Mouse (Mus musculus) Patski (cell line): ENCODE data around the gene Astn2. TPM values are rescaled to one million over a fixed set of nuclear protein-coding genes. Genes with fewer than 3 reads are reported as not detected.

Experiments
- ATAC-seq: fragments of 100-300 bp; one replicate; pipeline ENCODE4 v1.8.0; 2021
- CTCF ChIA-PET: fragments of 350-600 bp; sonication (Branson Sonifier 250); formaldehyde crosslinking; loops from one replicate; lab custom pipeline; 2022; ENCODE audit warnings: inconsistent platforms; lab: Charles Lee
- POLR2A ChIA-PET: fragments of 350-600 bp; sonication (Branson Sonifier 250); formaldehyde crosslinking; loops from one replicate; lab custom pipeline; 2022; ENCODE audit warnings: antibody characterized with exemption, inconsistent platforms; lab: Charles Lee
- DNase-seq: peaks from one replicate; pipeline ENCODE4 v3.0.0-alpha.2; 2011; ENCODE audit warnings: low read depth, low spot score
- H3K27me3 ChIP-seq: fragments of 371-371 bp; one replicate; pipeline ENCODE4 v1.5.1; 2021
- CTCF ChIP-seq: fragments of 100-300 bp; IDR thresholded peaks from one replicate; pipeline ENCODE4 v1.5.1; 2021
- in situ Hi-C: fragments of 300-500 bp; cut with MboI; formaldehyde crosslinking; loops from 3 replicates; pipeline ENCODE4 v1.11.1; 2018; ENCODE audit warnings: low pct_unique_long_range_greater_than_20kb, mixed read lengths
- polyA plus RNA-seq: library from polyadenylated mRNA; unstranded; gene quantifications from one replicate; pipeline ENCODE4 v1.2.3, GENCODE M21; 2021

Astn2 gene
- polyA plus RNA-seq, 1 experiment from 2014 or later, result 0.19 TPM

GRCm38 (mm10) chr4:65427480-65427879 lies 976.9 kb downstream of the Astn2 start:
- in situ Hi-C loops, result no loop called here
- DNase-seq, result no peak

DNA sequence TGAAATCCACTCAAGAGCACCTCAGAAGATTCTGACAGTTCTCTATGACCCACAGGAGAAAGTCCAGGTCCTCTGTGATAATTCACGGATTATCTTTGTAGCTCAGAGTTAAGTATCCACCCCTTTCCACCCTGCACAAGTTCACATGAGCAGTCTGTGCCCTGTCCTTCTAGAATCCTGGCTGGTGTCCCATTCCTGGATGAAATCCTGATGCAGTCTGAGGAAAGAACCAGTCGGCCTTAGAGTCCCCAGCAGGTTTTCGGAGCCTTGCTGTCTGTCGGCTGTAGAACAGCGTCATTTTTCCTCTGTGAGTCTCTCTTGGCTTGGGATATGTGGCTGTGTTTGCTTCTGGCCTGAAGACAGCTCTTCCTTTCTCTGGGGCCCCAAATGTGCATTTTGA lies 978.0 kb downstream of the Astn2 start:
- DNase-seq (no peak), ATAC-seq (no peak)
- ChIA-PET POLR2A (no interaction called here), CTCF (no interaction called here)
- in situ Hi-C loops, result no loop called here
- no peak for TF ChIP-seq CTCF
- no peaks in the 10 kb centered on the region for H3K27me3 ChIP-seq

More at GRCm38 (mm10) chr4:65427480-65427879, 976.9 kb downstream of the Astn2 start:
- ChIA-PET CTCF (no interaction called here), POLR2A (no interaction called here)
- TF ChIP-seq CTCF, result no peak
- H3K27me3 ChIP-seq, result no peaks in the 10 kb centered on the region
- no peak for ATAC-seq

DNA sequence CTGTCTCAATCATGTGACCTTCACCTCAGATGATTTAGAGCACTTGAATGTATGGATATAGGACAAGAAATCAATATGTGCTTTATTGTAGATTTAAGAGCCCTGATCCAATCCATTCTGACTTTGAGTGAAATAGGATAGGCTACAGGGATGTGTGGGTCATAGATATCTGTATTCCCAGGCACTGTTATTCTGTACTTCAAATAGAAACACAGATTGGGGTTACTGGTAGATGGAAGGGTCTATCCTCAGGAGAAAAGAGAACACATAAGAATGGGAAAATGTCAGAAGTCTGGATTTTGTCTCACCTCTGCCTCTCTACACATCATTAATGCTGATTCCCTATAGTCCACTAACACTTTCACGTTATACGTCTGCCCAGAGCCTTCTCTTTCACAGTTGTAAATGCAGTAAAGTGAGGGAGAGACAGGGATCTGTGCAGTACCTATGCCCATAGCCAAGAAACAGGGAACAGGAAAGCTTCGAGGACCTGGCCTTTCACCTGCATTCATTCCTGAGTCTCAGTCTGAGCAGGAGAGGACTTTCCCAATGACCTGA lies 981.3 kb downstream of the Astn2 start:
- TF ChIP-seq CTCF, result no peak
- POLR2A ChIA-PET, result no interaction called here
- in situ Hi-C loops, result no loop called here
- CTCF ChIA-PET, result no interaction called here
- DNase-seq (no peak), ATAC-seq (no peak)
- H3K27me3 ChIP-seq, result no peaks in the 10 kb centered on the region

GRCm38 (mm10) chr4:65421272-65421671 lies 983.1 kb downstream of the Astn2 start:
- CTCF ChIA-PET, result interaction anchor here (1.1 kb wide), 1 partner anchor 16 kb away, joined by 3 read pairs; no protein-coding TSS in a partner anchor
- H3K27me3 ChIP-seq, result no peaks in the 10 kb centered on the region
- POLR2A ChIA-PET, result no interaction called here
- TF ChIP-seq CTCF, result no peak
- no peak for DNase-seq
- ATAC-seq, result no peak
- in situ Hi-C loops, result no loop called here

- in situ Hi-C loops, result no loop called here
- no peaks in the 10 kb centered on the region for H3K27me3 ChIP-seq
- no peak for TF ChIP-seq CTCF
- POLR2A ChIA-PET, result no interaction called here
- CTCF ChIA-PET, result no interaction called here
- DNase-seq (peak; percentile 71), ATAC-seq (peak; percentile 87)
These were observed 983.9 kb downstream of the Astn2 start for GRCm38 (mm10) chr4:65420511-65420931.

DNA sequence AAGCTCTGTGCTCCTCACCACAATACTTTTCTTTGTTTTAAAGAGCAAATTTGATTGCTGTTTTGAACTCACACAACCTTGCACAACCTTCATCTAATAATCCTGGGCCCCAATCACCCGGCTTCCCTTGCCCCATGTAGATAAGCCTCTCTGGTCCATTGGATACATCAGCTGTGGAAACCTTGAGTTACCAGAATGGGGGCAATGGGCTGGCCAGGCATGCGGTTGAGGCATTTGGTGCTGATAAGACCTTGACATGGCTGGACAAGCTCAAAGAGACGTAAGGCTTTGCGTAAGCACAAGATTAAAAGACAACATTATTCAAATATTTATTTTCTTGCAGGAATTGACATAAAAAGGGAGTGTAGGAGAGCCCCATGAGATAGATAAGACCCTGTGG lies 988.9 kb downstream of the Astn2 start:
- TF ChIP-seq CTCF, result no peak
- DNase-seq (no peak), ATAC-seq (no peak)
- in situ Hi-C loops, result no loop called here
- ChIA-PET POLR2A (no interaction called here), CTCF (no interaction called here)
- no peaks in the 10 kb centered on the region for H3K27me3 ChIP-seq

GRCm38 (mm10) chr4:65402836-65403634 lies 1001.4 kb downstream of the Astn2 start:
- TF ChIP-seq CTCF, result no peak
- H3K27me3 ChIP-seq, result no peaks in the 10 kb centered on the region
- in situ Hi-C loops, result no loop called here
- POLR2A ChIA-PET, result interaction anchor here (0.7 kb wide), 1 partner anchor 157 kb away, joined by 3 read pairs; no protein-coding TSS in a partner anchor
- ATAC-seq (no peak), DNase-seq (no peak)
- CTCF ChIA-PET, result no interaction called here

DNA sequence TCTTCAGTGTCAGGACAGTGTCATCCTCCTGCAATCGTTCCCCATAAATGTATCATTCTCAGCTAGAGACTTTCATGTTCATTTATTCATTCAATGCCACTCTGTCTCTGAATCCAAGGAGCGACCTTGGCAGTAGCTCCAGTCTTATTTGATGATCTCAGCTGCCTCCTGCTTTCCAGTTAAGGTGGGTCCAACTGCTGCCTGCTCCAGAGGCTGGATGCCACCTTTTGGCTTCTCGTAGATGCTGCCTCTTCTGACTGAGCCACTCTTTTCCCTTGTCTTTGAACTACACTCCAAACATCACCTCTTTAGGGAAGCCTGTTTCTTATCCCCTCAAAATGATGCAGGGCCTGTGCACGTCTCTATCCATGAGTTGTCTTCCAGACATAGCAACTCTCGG lies 1002.1 kb downstream of the Astn2 start:
- no peak for DNase-seq
- in situ Hi-C loops, result no loop called here
- no peak for TF ChIP-seq CTCF
- ChIA-PET CTCF (no interaction called here), POLR2A (no interaction called here)
- ATAC-seq, result no peak
- no peaks in the 10 kb centered on the region for H3K27me3 ChIP-seq

- ChIA-PET CTCF (interaction anchor here (1.1 kb wide), 1 partner anchor 10 kb away, joined by 3 read pairs; no protein-coding TSS in a partner anchor), POLR2A (no interaction called here)
- no peak for TF ChIP-seq CTCF
- H3K27me3 ChIP-seq, result no peaks in the 10 kb centered on the region
- no peak for ATAC-seq
- in situ Hi-C loops, result no loop called here
- no peak for DNase-seq
These were observed 1005.0 kb downstream of the Astn2 start for GRCm38 (mm10) chr4:65399457-65399856.

DNA sequence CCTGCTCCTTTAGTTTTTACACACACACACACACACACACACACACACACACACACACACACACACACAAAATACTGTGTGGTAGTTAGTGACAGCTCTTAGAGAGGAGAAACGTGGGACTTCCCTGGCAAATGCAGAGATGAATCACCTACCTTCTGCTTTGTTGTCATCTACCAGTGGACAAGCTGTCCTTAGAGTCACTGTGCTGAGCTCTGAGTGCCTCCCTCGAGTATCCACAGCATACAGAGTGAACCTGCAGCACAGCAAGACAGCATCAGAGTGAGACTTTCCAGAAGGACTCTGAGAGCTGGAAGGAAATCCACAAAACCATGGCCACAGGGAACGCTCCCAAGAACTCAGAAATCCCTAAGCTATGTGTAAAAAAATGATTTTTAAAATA lies 1007.6 kb downstream of the Astn2 start:
- DNase-seq, result no peak
- no peaks in the 10 kb centered on the region for H3K27me3 ChIP-seq
- ChIA-PET POLR2A (no interaction called here), CTCF (interaction anchor here (1.0 to 1.3 kb wide), 2 partner anchors 9 to 10 kb away, joined by 4 to 5 read pairs; no protein-coding TSS in a partner anchor)
- in situ Hi-C loops, result no loop called here
- ATAC-seq, result no peak
- no peak for TF ChIP-seq CTCF

GRCm38 (mm10) chr4:65391001-65391400 lies 1013.4 kb downstream of the Astn2 start:
- POLR2A ChIA-PET, result no interaction called here
- in situ Hi-C loops, result no loop called here
- H3K27me3 ChIP-seq, result no peaks in the 10 kb centered on the region
- CTCF ChIA-PET, result no interaction called here
- ATAC-seq, result no peak
- no peak for TF ChIP-seq CTCF
- no peak for DNase-seq
